Mouse (Mus musculus) forebrain, embryonic 13.5 days (tissue): ENCODE measurements around the gene Cd300lb. TPM values are rescaled to one million over a fixed set of nuclear protein-coding genes. Genes with fewer than 3 reads are reported as not detected.

Experiments used
- ATAC-seq: fragments of 200-750 bp; cut with Nextera tagmentation; 2 replicates; pipeline ENCODE4 v1.8.0; 2017
- H3K27ac ChIP-seq: fragments of 300-500 bp; sonication (generic); 2 replicates; pipeline ENCODE4 v1.5.1; 2015; ENCODE audit warnings: inconsistent platforms, mild to moderate bottlenecking, moderate library complexity
- H3K27me3 ChIP-seq: fragments of 300-500 bp; sonication (generic); 2 replicates; pipeline ENCODE4 v1.6.1; 2015; ENCODE audit warnings: mild to moderate bottlenecking, inconsistent platforms
- H3K36me3 ChIP-seq: fragments of 300-500 bp; sonication (generic); 2 replicates; pipeline ENCODE4 v1.6.1; 2015; ENCODE audit warnings: mild to moderate bottlenecking, inconsistent platforms; ENCODE audit not compliant: poor library complexity, severe bottlenecking
- H3K4me1 ChIP-seq: fragments of 300-500 bp; sonication (generic); 2 replicates; pipeline ENCODE4 v1.6.1; 2015; ENCODE audit warnings: inconsistent platforms
- H3K4me2 ChIP-seq: fragments of 300-500 bp; sonication (generic); 2 replicates; pipeline ENCODE4 v1.6.1; 2015; ENCODE audit warnings: inconsistent platforms, mild to moderate bottlenecking, moderate library complexity
- H3K4me3 ChIP-seq: fragments of 300-500 bp; sonication (generic); 2 replicates; pipeline ENCODE4 v1.5.1; 2015; ENCODE audit warnings: mild to moderate bottlenecking, inconsistent platforms
- H3K9ac ChIP-seq: fragments of 300-500 bp; sonication (generic); 2 replicates; pipeline ENCODE4 v1.6.1; 2015; ENCODE audit warnings: mild to moderate bottlenecking, inconsistent platforms
- H3K9me3 ChIP-seq: fragments of 300-500 bp; sonication (generic); replicated peaks from 2 replicates; pipeline ENCODE4 v1.6.1; 2016; ENCODE audit warnings: inconsistent platforms
- WGBS: fragments of 180-500 bp; shearing (Covaris S2); methylation state at CpG from one replicate; pipeline ENCODE4 v1.1.7; 2015; 5-methylcytosine and 5-hydroxymethylcytosine counted together
- polyA plus RNA-seq: library from polyadenylated mRNA; unstranded; fragments of >200 nt; fragmentation: Nextera tagmentation; extraction: Ambion mirVana; gene quantifications from 2 replicates; pipeline ENCODE4 v1.2.1, GENCODE M21; 2015

The Cd300lb gene
- 0.08 TPM in 1 of 2 replicates, not detected in the other for polyA plus RNA-seq

- no peaks in the 10 kb centered on the region for H3K4me1 ChIP-seq
- no peaks in the 10 kb centered on the region for H3K9me3 ChIP-seq
- WGBS = 70% methylated on average over 6 of the region's 6 CpGs
- H3K9ac ChIP-seq = no peak within 1 kb of the TSS
- no peaks in the 10 kb centered on the region for H3K36me3 ChIP-seq
- ATAC-seq = no peak
- H3K4me2 ChIP-seq = no peak within 1 kb of the TSS
- H3K4me3 ChIP-seq = no peak within 1 kb of the TSS
- H3K27ac ChIP-seq = no peak within 1 kb of the TSS
- no peaks in the 10 kb centered on the region for H3K27me3 ChIP-seq
Measured at GRCm38 (mm10) chr11:114934144-114934543, at the start of gene Cd300lb. Cd300lb (minus strand) TSS chr11:114934386.

DNA sequence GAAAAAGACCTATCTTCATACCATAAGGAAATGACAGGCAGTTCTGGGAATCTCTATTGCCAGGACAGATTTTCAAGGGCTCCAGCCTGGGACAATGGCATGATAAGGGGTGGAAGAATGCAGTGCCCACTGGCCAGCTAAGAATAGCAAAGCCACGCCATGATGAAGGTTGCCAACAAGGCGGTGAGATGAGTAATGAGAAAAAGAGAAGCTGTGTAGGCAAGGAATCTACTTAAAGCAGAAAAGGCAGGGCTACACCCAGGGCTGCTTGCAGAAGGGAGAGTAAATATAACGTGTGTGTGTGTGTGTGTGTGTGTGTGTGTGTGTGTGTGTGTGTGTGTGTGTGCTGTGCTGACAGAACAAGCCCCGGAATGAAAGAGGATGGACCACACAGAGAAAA, 47.7 kb upstream of the Cd300lb start:
- no peak overlapping the region for H3K4me2 ChIP-seq
- no peak for ATAC-seq
- H3K27me3 ChIP-seq = no peaks in the 10 kb centered on the region
- no peak overlapping the region for H3K4me3 ChIP-seq
- no peak overlapping the region for H3K9ac ChIP-seq
- no peaks in the 10 kb centered on the region for H3K36me3 ChIP-seq
- H3K9me3 ChIP-seq = peaks cover 24% of the 10 kb centered on the region
- no peak overlapping the region for H3K27ac ChIP-seq
- WGBS = 74% methylated on average over 4 of the region's 4 CpGs
- H3K4me1 ChIP-seq = no peaks in the 10 kb centered on the region

DNA sequence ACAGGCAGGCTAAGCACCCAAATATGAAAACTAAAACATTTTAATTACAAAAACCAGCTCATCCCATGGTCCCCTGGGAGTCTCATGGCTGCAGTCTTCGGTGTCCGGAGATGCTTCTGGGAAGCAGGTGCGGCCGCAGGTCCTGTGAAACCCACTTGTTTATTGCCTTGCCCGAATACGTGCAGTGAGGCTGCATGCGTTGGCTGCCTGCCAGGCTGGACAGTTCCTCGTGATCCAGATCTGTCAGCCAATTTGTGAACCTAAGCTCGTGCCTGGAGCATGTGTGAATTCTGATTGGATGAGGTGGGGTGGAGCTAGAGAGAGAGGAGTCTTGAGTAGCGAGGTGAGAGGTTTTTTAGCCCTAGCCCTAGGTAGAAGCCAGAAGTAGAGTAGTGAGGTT, 38.5 kb upstream of the Cd300lb start:
- H3K27me3 ChIP-seq = no peaks in the 10 kb centered on the region
- WGBS = 83% methylated on average over 10 of the region's 10 CpGs
- ATAC-seq = no peak

GRCm38 (mm10) chr11:114968752-114969207, 34.6 kb upstream of the Cd300lb start, which contains the start of gene Cd300c:
Cd300c (minus strand) TSS chr11:114969157.
- Histone ChIP-seq H3K9ac (no peak within 1 kb of the TSS), H3K9me3 (peaks cover 4% of the 10 kb centered on the region; the same call in 1 of the 2 replicates), H3K27me3 (no peaks in the 10 kb centered on the region), H3K4me1 (no peaks in the 10 kb centered on the region), H3K36me3 (no peaks in the 10 kb centered on the region), H3K4me3 (no peak within 1 kb of the TSS), H3K27ac (no peak within 1 kb of the TSS), H3K4me2 (no peak within 1 kb of the TSS)
- no peak for ATAC-seq
- WGBS = 87% methylated on average over 9 of the region's 9 CpGs

More for the DNA sequence above, 38.5 kb upstream of the Cd300lb start:
- Histone ChIP-seq H3K4me3 (no peak overlapping the region), H3K4me2 (no peak overlapping the region), H3K9ac (no peak overlapping the region), H3K27ac (no peak overlapping the region), H3K9me3 (peaks cover 18% of the 10 kb centered on the region), H3K4me1 (no peaks in the 10 kb centered on the region), H3K36me3 (no peaks in the 10 kb centered on the region)

DNA sequence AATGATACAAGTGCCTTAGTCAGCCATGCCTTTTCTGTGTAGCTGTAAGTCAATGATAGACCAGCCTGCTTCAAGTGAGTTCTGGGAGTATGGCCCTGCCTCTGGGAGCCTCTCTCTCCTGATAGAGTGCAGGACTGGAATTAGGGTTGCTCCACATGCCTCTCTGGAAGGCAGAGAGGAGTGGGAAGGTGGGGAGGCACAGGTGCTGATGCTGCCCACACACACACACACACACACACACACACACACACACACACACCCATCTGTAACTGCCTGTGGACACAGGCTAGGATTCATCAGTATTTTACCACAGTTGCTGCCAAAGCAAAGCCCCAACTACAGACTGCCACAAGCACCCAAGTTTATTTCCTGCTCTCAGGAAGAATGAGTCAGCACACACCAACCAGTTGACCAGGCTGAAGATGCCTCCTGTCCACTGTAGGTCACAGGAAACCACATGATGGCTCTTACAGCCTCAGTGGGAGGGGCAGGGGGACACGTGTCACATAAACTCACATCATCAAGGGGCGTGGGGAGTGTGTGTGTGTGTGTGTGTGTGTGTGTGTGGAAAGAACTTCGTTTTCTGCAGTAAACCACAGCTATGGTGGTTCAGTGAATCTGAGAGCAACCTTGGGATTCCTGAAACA, 31.1 kb upstream of the Cd300lb start:
- Histone ChIP-seq H3K27ac (no peak overlapping the region), H3K27me3 (no peaks in the 10 kb centered on the region), H3K36me3 (no peaks in the 10 kb centered on the region), H3K4me2 (no peak overlapping the region), H3K4me3 (no peak overlapping the region), H3K9me3 (no peaks in the 10 kb centered on the region), H3K9ac (no peak overlapping the region), H3K4me1 (no peaks in the 10 kb centered on the region)
- WGBS = 69% methylated on average over 3 of the region's 3 CpGs
- ATAC-seq = no peak

GRCm38 (mm10) chr11:114960369-114960768, 26.2 kb upstream of the Cd300lb start:
- no peaks in the 10 kb centered on the region for H3K4me1 ChIP-seq
- H3K9me3 ChIP-seq = no peaks in the 10 kb centered on the region
- WGBS = 83% methylated on average over 1 of the region's 1 CpGs
- ATAC-seq = no peak
- H3K27ac ChIP-seq = no peak overlapping the region
- no peak overlapping the region for H3K9ac ChIP-seq
- no peaks in the 10 kb centered on the region for H3K36me3 ChIP-seq
- H3K4me2 ChIP-seq = no peak overlapping the region
- H3K4me3 ChIP-seq = no peak overlapping the region
- no peaks in the 10 kb centered on the region for H3K27me3 ChIP-seq

GRCm38 (mm10) chr11:114933591-114933990, 595 bp downstream of the Cd300lb start:
- Histone ChIP-seq H3K9me3 (no peaks in the 10 kb centered on the region), H3K36me3 (no peaks in the 10 kb centered on the region), H3K27ac (no peak overlapping the region), H3K4me3 (no peak overlapping the region), H3K4me2 (no peak overlapping the region), H3K27me3 (no peaks in the 10 kb centered on the region), H3K9ac (no peak overlapping the region), H3K4me1 (no peaks in the 10 kb centered on the region)
- ATAC-seq = no peak
- WGBS = 78% methylated on average over 4 of the region's 4 CpGs

- no peak overlapping the region for H3K4me2 ChIP-seq
- no peaks in the 10 kb centered on the region for H3K9me3 ChIP-seq
- ATAC-seq = no peak
- no peaks in the 10 kb centered on the region for H3K27me3 ChIP-seq
- no peaks in the 10 kb centered on the region for H3K4me1 ChIP-seq
- no peak overlapping the region for H3K4me3 ChIP-seq
- H3K27ac ChIP-seq = no peak overlapping the region
- no peaks in the 10 kb centered on the region for H3K36me3 ChIP-seq
- H3K9ac ChIP-seq = no peak overlapping the region
- WGBS = 82% methylated on average over 5 of the region's 5 CpGs
Measured at GRCm38 (mm10) chr11:114931041-114931440, 3.1 kb downstream of the Cd300lb start.

DNA sequence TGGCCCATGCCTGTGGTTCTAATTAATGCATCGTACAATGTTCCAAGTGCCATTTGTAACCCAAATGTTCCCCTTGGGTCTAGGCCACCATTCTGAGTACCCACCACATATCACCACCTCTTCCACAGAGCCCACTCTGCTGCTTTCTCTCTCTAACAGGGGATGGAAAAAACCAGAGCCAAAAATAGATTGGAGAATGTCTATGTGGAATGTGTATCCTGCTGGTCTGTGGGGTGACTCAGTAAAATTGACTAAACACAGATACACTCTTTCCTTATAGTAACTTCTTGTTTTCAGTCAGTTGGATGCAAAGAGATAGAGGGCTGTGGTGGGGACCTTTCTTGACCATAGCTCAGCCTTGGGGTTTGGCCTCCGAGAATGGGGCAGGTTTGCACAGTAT, 4.6 kb downstream of the Cd300lb start:
- H3K27ac ChIP-seq = no peak overlapping the region
- H3K9ac ChIP-seq = no peak overlapping the region
- no peaks in the 10 kb centered on the region for H3K36me3 ChIP-seq
- H3K27me3 ChIP-seq = no peaks in the 10 kb centered on the region
- WGBS = 91% methylated on average over 2 of the region's 2 CpGs
- H3K4me2 ChIP-seq = no peak overlapping the region
- no peaks in the 10 kb centered on the region for H3K4me1 ChIP-seq
- H3K9me3 ChIP-seq = no peaks in the 10 kb centered on the region
- ATAC-seq = no peak
- no peak overlapping the region for H3K4me3 ChIP-seq

DNA sequence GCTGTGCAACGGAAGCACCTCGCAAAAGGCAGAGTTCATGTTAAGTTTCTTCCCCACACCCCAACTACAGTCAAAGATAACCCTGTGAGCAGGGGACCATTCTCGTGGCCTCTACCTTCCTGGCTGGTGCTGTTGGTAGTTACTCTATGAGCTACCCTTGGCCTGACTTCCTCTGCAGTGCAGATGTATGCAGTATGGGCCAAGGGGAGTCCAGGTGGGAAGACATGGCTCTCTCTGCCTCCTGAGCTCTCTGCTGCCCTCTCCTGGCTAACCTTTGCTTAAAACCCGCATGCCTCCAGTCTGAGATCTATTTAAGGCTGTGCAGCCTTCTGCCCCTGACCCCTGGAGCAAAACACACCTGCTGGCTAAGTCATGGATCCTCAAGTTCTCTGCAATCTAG, 10.2 kb downstream of the Cd300lb start:
- Histone ChIP-seq H3K27me3 (no peaks in the 10 kb centered on the region), H3K4me1 (no peaks in the 10 kb centered on the region), H3K9ac (no peak overlapping the region), H3K9me3 (peaks cover 7% of the 10 kb centered on the region; the same call in 1 of the 2 replicates), H3K4me3 (no peak overlapping the region), H3K4me2 (no peak overlapping the region), H3K27ac (no peak overlapping the region), H3K36me3 (no peaks in the 10 kb centered on the region)
- ATAC-seq = no peak
- WGBS = 73% methylated on average over 4 of the region's 4 CpGs

DNA sequence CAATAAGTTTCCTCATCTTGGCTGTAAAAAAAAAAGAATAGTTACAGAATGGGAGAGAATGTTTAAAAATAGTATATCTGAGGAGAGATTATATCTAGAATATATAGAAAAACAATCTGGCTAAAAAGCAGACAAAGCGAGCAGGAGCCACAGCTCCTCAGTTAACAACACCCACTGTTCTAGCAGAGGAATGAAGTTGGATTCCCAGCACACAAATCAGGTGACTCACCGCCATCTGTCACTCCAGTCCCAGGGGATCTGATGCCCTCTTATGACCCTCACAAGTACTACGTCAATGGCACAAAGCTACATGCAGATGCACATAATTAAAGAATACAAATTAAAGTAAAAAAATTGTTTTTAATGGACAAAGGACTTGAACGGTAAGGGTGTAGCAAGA, 11.7 kb downstream of the Cd300lb start:
- H3K27me3 ChIP-seq = no peaks in the 10 kb centered on the region
- H3K9me3 ChIP-seq = peaks cover 7% of the 10 kb centered on the region; the same call in 1 of the 2 replicates
- H3K4me1 ChIP-seq = no peaks in the 10 kb centered on the region
- no peak overlapping the region for H3K4me3 ChIP-seq
- H3K9ac ChIP-seq = no peak overlapping the region
- 76% methylated on average over 4 of the region's 4 CpGs for WGBS
- no peak for ATAC-seq
- H3K27ac ChIP-seq = no peak overlapping the region
- no peaks in the 10 kb centered on the region for H3K36me3 ChIP-seq
- H3K4me2 ChIP-seq = no peak overlapping the region

GRCm38 (mm10) chr11:114917120-114917519, 17.1 kb downstream of the Cd300lb start:
- Histone ChIP-seq H3K36me3 (no peaks in the 10 kb centered on the region), H3K9me3 (no peaks in the 10 kb centered on the region; the same call in 1 of the 2 replicates), H3K27ac (no peak overlapping the region), H3K4me2 (no peak overlapping the region), H3K9ac (no peak overlapping the region), H3K27me3 (0 out of 2 replicates have a peak, but pooled peaks cover 3% of the 10 kb centered on the region), H3K4me1 (no peaks in the 10 kb centered on the region), H3K4me3 (no peak overlapping the region)
- ATAC-seq = no peak
- WGBS = 90% methylated on average over 6 of the region's 6 CpGs

- no peak overlapping the region for H3K4me2 ChIP-seq
- WGBS = 70% methylated on average over 7 of the region's 7 CpGs
- H3K27ac ChIP-seq = no peak overlapping the region
- H3K27me3 ChIP-seq = 0 out of 2 replicates have a peak, but pooled peaks cover 3% of the 10 kb centered on the region
- H3K9ac ChIP-seq = no peak overlapping the region
- no peaks in the 10 kb centered on the region for H3K36me3 ChIP-seq
- no peak overlapping the region for H3K4me3 ChIP-seq
- H3K4me1 ChIP-seq = no peaks in the 10 kb centered on the region
- no peaks in the 10 kb centered on the region; the same call in 1 of the 2 replicates for H3K9me3 ChIP-seq
- ATAC-seq = no peak
Measured at GRCm38 (mm10) chr11:114914978-114915377, 19.2 kb downstream of the Cd300lb start.
